Mouse (Mus musculus) neural tube, embryonic 12.5 days (tissue): Measurements from ENCODE around the gene Acp1. TPM values are rescaled to one million over a fixed set of nuclear protein-coding genes. Genes with fewer than 3 reads are reported as not detected.

Experiments
- ATAC-seq: fragments of 200-750 bp; cut with Nextera tagmentation; 2 replicates; pipeline ENCODE4 v1.8.0; 2017; ENCODE audit warnings: low read depth, mild to moderate bottlenecking, moderate TSS enrichment, moderate library complexity; ENCODE audit not compliant: low FRiP score
- H3K27ac ChIP-seq: fragments of 300-500 bp; sonication (generic); 2 replicates; pipeline ENCODE4 v1.5.1; 2016
- H3K27me3 ChIP-seq: fragments of 300-500 bp; sonication (generic); replicated peaks from 2 replicates; pipeline ENCODE4 v1.6.1; 2016; ENCODE audit warnings: mild to moderate bottlenecking
- H3K36me3 ChIP-seq: fragments of 300-500 bp; sonication (generic); 2 replicates; pipeline ENCODE4 v1.6.1; 2016; ENCODE audit warnings: mild to moderate bottlenecking
- H3K4me1 ChIP-seq: fragments of 300-500 bp; sonication (generic); 2 replicates; pipeline ENCODE4 v1.6.1; 2016
- H3K4me2 ChIP-seq: fragments of 300-500 bp; sonication (generic); replicated peaks from 2 replicates; pipeline ENCODE4 v1.6.1; 2016; ENCODE audit warnings: mild to moderate bottlenecking
- H3K4me3 ChIP-seq: fragments of 300-500 bp; sonication (generic); 2 replicates; pipeline ENCODE4 v1.5.1; 2016
- H3K9ac ChIP-seq: fragments of 300-500 bp; sonication (generic); 2 replicates; pipeline ENCODE4 v1.6.1; 2016; ENCODE audit warnings: mild to moderate bottlenecking
- H3K9me3 ChIP-seq: fragments of 300-500 bp; sonication (generic); 2 replicates; pipeline ENCODE4 v1.6.1; 2016; ENCODE audit warnings: mild to moderate bottlenecking
- WGBS: fragments of 180-500 bp; shearing (Covaris S2); methylation state at CpG from one replicate; pipeline ENCODE4 v1.1.7; 2016; 5-methylcytosine and 5-hydroxymethylcytosine counted together
- polyA plus RNA-seq: library from polyadenylated mRNA; unstranded; fragments of >200 nt; fragmentation: Nextera tagmentation; extraction: Ambion mirVana; gene quantifications from 2 replicates; pipeline ENCODE4 v1.2.1, GENCODE M21; 2016

Acp1 gene
- polyA plus RNA-seq, 1 experiment from 2014 or later = 131 TPM

- no peak overlapping the region for H3K27ac ChIP-seq
- H3K4me3 ChIP-seq = no peak overlapping the region
- 97% methylated on average over 4 of the region's 4 CpGs for WGBS
- peaks cover 21% of the 10 kb centered on the region; the same call in 1 of the 2 replicates for H3K36me3 ChIP-seq
- no peak for ATAC-seq
- no peak overlapping the region for H3K9ac ChIP-seq
- H3K4me1 ChIP-seq = no peaks in the 10 kb centered on the region
- no peak overlapping the region for H3K4me2 ChIP-seq
- H3K9me3 ChIP-seq = no peaks in the 10 kb centered on the region
- H3K27me3 ChIP-seq = no peaks in the 10 kb centered on the region
Observed at GRCm38 (mm10) chr12:30897039-30897438, 14.3 kb downstream of the Acp1 start.

DNA sequence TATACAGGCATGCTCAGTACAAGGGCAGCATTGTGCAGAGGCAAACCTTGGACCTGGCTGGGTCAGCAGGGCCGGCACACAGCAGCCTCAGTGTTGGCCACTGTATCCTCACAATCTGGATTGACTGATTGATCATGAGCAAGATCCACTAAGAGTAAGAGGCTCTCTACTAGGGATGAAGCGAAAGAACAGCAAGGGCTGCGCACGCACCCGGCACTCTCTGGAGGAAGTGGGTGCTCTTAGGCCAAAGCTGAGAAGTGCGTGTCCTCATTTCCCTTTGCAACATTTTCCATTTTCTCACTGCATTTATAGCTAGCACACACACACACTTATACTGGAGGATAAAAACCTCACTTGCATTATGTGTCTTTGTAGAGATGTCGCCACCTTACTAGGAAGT lies 20.0 kb downstream of the Acp1 start:
- H3K36me3 ChIP-seq = peaks cover 15% of the 10 kb centered on the region; the same call in 1 of the 2 replicates
- no peak for ATAC-seq
- H3K27me3 ChIP-seq = no peaks in the 10 kb centered on the region; the same call in 1 of the 2 replicates
- no peak overlapping the region for H3K9ac ChIP-seq
- 84% methylated on average over 7 of the region's 7 CpGs for WGBS
- no peak overlapping the region for H3K4me3 ChIP-seq
- no peak overlapping the region for H3K4me2 ChIP-seq
- no peaks in the 10 kb centered on the region for H3K4me1 ChIP-seq
- no peak overlapping the region for H3K27ac ChIP-seq
- no peaks in the 10 kb centered on the region for H3K9me3 ChIP-seq

GRCm38 (mm10) chr12:30890067-30890466 lies 21.3 kb downstream of the Acp1 start:
- 0 out of 2 replicates have a peak, but pooled peaks have one; percentile 17 for ATAC-seq
- 40% methylated on average over 5 of the region's 5 CpGs for WGBS

GRCm38 (mm10) chr12:30888003-30888402 lies 23.4 kb downstream of the Acp1 start:
- Histone ChIP-seq H3K27me3 (peaks cover 29% of the 10 kb centered on the region), H3K9me3 (no peaks in the 10 kb centered on the region), H3K36me3 (peaks cover 3% of the 10 kb centered on the region; the same call in 1 of the 2 replicates), H3K4me2 (no peak overlapping the region), H3K4me1 (peaks cover 13% of the 10 kb centered on the region), H3K27ac (no peak overlapping the region), H3K4me3 (no peak overlapping the region), H3K9ac (no peak overlapping the region)
- 91% methylated on average over 4 of the region's 4 CpGs for WGBS
- no peak for ATAC-seq

More at GRCm38 (mm10) chr12:30890067-30890466, 21.3 kb downstream of the Acp1 start:
- H3K4me3 ChIP-seq = no peak overlapping the region
- H3K27ac ChIP-seq = no peak overlapping the region
- H3K9ac ChIP-seq = no peak overlapping the region
- H3K4me2 ChIP-seq = no peak overlapping the region
- peaks cover 9% of the 10 kb centered on the region for H3K27me3 ChIP-seq
- no peaks in the 10 kb centered on the region for H3K9me3 ChIP-seq
- peaks cover 9% of the 10 kb centered on the region; the same call in 1 of the 2 replicates for H3K36me3 ChIP-seq
- H3K4me1 ChIP-seq = no peaks in the 10 kb centered on the region

DNA sequence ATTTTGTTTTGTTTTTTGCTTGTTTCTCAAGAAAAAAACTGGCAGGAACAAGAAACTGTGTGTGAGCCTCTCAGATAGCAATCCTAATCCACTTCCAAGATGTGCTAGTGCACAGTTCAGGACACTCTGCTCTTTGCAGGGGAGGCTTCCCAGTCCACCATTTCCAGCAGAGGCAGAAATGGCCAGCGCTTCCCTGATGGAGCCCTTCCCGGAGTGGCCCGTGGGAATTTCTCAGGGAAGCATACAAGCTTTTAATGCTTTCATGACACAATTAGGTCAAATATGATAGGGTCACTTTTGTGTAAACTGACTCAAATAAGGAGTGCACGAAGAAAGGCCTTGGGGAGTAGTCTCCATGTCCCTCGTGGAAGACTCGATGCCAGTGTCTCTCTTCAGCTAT lies 25.5 kb downstream of the Acp1 start:
- 79% methylated on average over 6 of the region's 6 CpGs for WGBS
- H3K4me2 ChIP-seq = no peak overlapping the region
- peaks cover 39% of the 10 kb centered on the region for H3K27me3 ChIP-seq
- H3K36me3 ChIP-seq = no peaks in the 10 kb centered on the region
- no peak overlapping the region for H3K27ac ChIP-seq
- ATAC-seq = no peak
- H3K4me1 ChIP-seq = peaks cover 13% of the 10 kb centered on the region
- no peak overlapping the region for H3K9ac ChIP-seq
- H3K4me3 ChIP-seq = no peak overlapping the region
- no peaks in the 10 kb centered on the region for H3K9me3 ChIP-seq

DNA sequence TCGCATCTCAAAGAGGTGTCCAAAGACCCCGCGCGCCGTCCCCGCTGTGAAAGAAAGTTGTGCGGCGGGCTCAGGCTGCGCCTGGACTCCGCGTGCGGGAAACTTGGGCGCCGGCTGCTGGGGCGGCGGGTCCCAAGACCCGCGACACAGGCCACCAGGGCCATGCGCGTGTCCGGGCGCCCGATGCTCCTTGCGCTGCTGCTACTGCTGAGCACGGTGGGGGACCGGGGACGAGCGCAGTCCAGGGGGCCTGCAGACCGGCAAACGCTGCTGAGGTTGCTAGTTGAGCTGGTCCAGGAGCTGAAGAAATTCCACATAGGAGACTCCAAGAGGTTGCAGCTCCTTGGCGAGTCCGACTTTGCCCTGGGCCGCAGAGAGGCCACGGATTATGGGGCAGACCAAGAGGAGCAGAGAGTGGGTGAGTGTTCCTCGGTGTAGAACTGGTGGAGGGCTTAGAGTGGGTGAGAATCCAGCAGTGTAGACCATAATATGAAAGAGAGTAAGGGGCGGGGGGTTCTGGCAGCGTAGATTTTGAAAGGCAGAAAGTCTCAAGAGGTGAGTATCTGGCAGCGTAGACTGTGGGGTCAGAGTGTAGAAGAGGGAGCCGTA lies 26.7 kb downstream of the Acp1 start:
- Histone ChIP-seq H3K27ac (no peak overlapping the region), H3K27me3 (peaks cover 39% of the 10 kb centered on the region), H3K4me1 (peaks cover 13% of the 10 kb centered on the region), H3K36me3 (no peaks in the 10 kb centered on the region), H3K9me3 (no peaks in the 10 kb centered on the region), H3K4me3 (peak overlapping the region; percentile 48), H3K9ac (peak overlapping the region; percentile 45), H3K4me2 (peak overlapping the region; percentile 99)
- WGBS = 9% methylated on average over 39 of the region's 39 CpGs
- peak; percentile 56; the same call in 1 of the 2 replicates for ATAC-seq

- peak; percentile 75 for ATAC-seq
- peak within 1 kb of the TSS; percentile 99 for H3K4me2 ChIP-seq
- no peak within 1 kb of the TSS for H3K27ac ChIP-seq
- peak within 1 kb of the TSS; percentile 48 for H3K4me3 ChIP-seq
- peaks cover 39% of the 10 kb centered on the region for H3K27me3 ChIP-seq
- H3K9ac ChIP-seq = peak within 1 kb of the TSS; percentile 45
- WGBS = under 1% methylated on average over 56 of the region's 58 CpGs
- H3K9me3 ChIP-seq = no peaks in the 10 kb centered on the region
- peaks cover 13% of the 10 kb centered on the region for H3K4me1 ChIP-seq
- H3K36me3 ChIP-seq = no peaks in the 10 kb centered on the region
Observed at GRCm38 (mm10) chr12:30883986-30884621, 27.3 kb downstream of the Acp1 start, which contains the start of gene Alkal2. TSS of gene Alkal2 (plus strand) at chr12:30884322.

DNA sequence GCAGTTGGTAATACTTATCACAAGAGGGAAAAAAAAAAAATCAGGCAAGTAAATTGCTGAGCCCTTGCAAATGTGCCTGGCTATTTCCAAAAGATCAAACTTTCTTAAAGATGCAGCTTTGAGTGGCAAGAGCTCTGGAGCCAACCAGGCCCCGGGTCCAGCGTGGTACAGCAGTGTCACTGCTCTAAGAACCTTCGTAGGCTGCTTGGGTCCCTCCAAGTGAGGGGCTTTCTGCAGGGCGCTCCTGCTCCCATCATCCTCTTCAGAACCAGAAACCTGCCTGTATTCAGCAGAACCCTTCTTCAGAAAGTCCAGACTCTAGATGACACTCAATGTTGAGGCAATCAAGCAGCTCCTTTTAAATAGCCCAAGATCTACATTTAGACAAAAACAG lies 27.8 kb downstream of the Acp1 start:
- Histone ChIP-seq H3K4me2 (peak overlapping the region; percentile 99), H3K27ac (no peak overlapping the region), H3K4me3 (peak overlapping the region; percentile 48), H3K27me3 (peaks cover 39% of the 10 kb centered on the region), H3K4me1 (peaks cover 13% of the 10 kb centered on the region), H3K9me3 (no peaks in the 10 kb centered on the region), H3K9ac (peak overlapping the region; percentile 45; the same call in 1 of the 2 replicates), H3K36me3 (no peaks in the 10 kb centered on the region)
- 20% methylated on average over 4 of the region's 4 CpGs for WGBS
- ATAC-seq = no peak

GRCm38 (mm10) chr12:30879447-30879846 lies 31.9 kb downstream of the Acp1 start:
- no peak overlapping the region for H3K27ac ChIP-seq
- ATAC-seq = no peak
- H3K36me3 ChIP-seq = no peaks in the 10 kb centered on the region
- peaks cover 23% of the 10 kb centered on the region for H3K27me3 ChIP-seq
- no peaks in the 10 kb centered on the region for H3K9me3 ChIP-seq
- H3K4me3 ChIP-seq = no peak overlapping the region
- no peak overlapping the region for H3K9ac ChIP-seq
- no peak overlapping the region for H3K4me2 ChIP-seq
- 74% methylated on average over 6 of the region's 6 CpGs for WGBS
- H3K4me1 ChIP-seq = peaks cover 7% of the 10 kb centered on the region

GRCm38 (mm10) chr12:30865781-30866180 lies 45.6 kb downstream of the Acp1 start:
- no peak for ATAC-seq

DNA sequence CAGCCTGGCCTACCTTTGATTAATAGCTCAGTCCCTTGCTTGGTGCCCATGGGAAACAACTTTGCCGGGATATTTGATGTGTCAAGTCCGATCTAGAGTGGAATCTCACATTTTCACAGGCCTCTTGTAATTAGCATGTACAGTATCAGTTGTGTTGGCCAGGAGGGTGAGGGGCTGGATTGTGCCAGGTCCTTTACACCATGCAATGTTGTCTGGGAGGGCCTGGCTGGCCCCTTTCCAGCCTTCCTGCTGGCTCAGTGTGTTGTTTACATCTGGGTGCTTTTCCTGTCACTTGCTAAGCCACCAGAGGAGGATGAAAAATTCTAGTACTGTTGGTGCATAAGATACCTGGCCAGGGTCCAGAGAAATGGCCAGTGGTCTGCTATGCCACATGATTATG lies 47.0 kb downstream of the Acp1 start:
- Histone ChIP-seq H3K27me3 (no peaks in the 10 kb centered on the region), H3K27ac (no peak overlapping the region), H3K9ac (no peak overlapping the region), H3K4me1 (no peaks in the 10 kb centered on the region), H3K36me3 (no peaks in the 10 kb centered on the region), H3K4me3 (no peak overlapping the region), H3K4me2 (no peak overlapping the region), H3K9me3 (no peaks in the 10 kb centered on the region)
- ATAC-seq = no peak
- 67% methylated on average over 2 of the region's 2 CpGs for WGBS

More at GRCm38 (mm10) chr12:30865781-30866180, 45.6 kb downstream of the Acp1 start:
- Histone ChIP-seq H3K4me2 (no peak overlapping the region), H3K27me3 (no peaks in the 10 kb centered on the region), H3K27ac (no peak overlapping the region), H3K9me3 (no peaks in the 10 kb centered on the region), H3K9ac (no peak overlapping the region), H3K4me3 (no peak overlapping the region), H3K36me3 (no peaks in the 10 kb centered on the region), H3K4me1 (no peaks in the 10 kb centered on the region)
- WGBS = 86% methylated on average over 4 of the region's 4 CpGs

GRCm38 (mm10) chr12:30856172-30856571 lies 55.2 kb downstream of the Acp1 start:
- Histone ChIP-seq H3K4me1 (no peaks in the 10 kb centered on the region), H3K4me3 (no peak overlapping the region), H3K36me3 (no peaks in the 10 kb centered on the region), H3K9ac (no peak overlapping the region), H3K27me3 (no peaks in the 10 kb centered on the region), H3K27ac (no peak overlapping the region), H3K9me3 (no peaks in the 10 kb centered on the region), H3K4me2 (no peak overlapping the region)
- WGBS = 93% methylated on average over 5 of the region's 5 CpGs
- ATAC-seq = no peak
